Mouse (Mus musculus) spleen, adult 2 months (tissue): ENCODE measurements around the gene AC141477.1.

Experiments
- CTCF ChIP-seq: fragments of 200-500 bp; IDR thresholded peaks from 2 replicates; pipeline ENCODE4 v1.5.1; 2011; ENCODE audit warnings: mild to moderate bottlenecking, inconsistent platforms; ENCODE audit not compliant: insufficient read depth, insufficient read length, insufficient replicate concordance; ENCODE audit errors: extremely low read depth
- POLR2A ChIP-seq: fragments of 200-500 bp; IDR thresholded peaks from 2 replicates; pipeline ENCODE4 v1.6.1; 2011; ENCODE audit warnings: low read depth, low read length, inconsistent platforms

GRCm38 (mm10) chr10:76461255-76461654 is 21.0 kb upstream of the AC141477.1 start:
- TF ChIP-seq CTCF (no peak), POLR2A (no peak)
